Mouse (Mus musculus): Measurements from ENCODE around the gene Mlx. TPM values are rescaled to one million over a fixed set of nuclear protein-coding genes. Genes with fewer than 3 reads are reported as not detected.

Mlx gene
- 92.9 and 100 TPM in 2 replicates for polyA plus RNA-seq (2014; fragmentation: Nextera tagmentation; extraction: Ambion mirVana)

GRCm38 (mm10) chr11:101086756-101087681 is at the start of gene Mlx:
Gene Mlx (plus strand): TSS chr11:101087277.
- peaks cover 26% of the 10 kb centered on the region for H3K4me1 ChIP-seq (ENCODE audit: control insufficient read depth, insufficient read depth, low read length)
- H3K9me3 ChIP-seq (ENCODE audit: control insufficient read depth, low read length), result no peaks in the 10 kb centered on the region
- H3K36me3 ChIP-seq (ENCODE audit: control insufficient read depth, insufficient read depth, low read length), result peaks cover 48% of the 10 kb centered on the region
- no peaks in the 10 kb centered on the region for H3K27me3 ChIP-seq (ENCODE audit: control insufficient read depth, insufficient read depth, low read length)
- peak within 1 kb of the TSS; percentile 86 for H3K27ac ChIP-seq (replicated peaks; ENCODE audit: low read depth, low read length)
- DNase-seq, result peak; percentile 96
- H3K9ac ChIP-seq (replicated peaks; ENCODE audit: low read length), result peak within 1 kb of the TSS; percentile 80
- peak within 1 kb of the TSS; percentile 94 for H3K4me2 ChIP-seq (ENCODE audit: low read length)
- 1% methylated on average over 52 of the region's 52 CpGs for WGBS
- ATAC-seq (ENCODE audit: low FRiP score, low TSS enrichment), result peak; percentile 85
- peak within 1 kb of the TSS; percentile 69 for H3K4me3 ChIP-seq (replicated peaks; ENCODE audit: low read depth, low read length)

- Histone ChIP-seq H3K36me3 (ENCODE audit: control insufficient read depth, insufficient read depth, low read length) (peaks cover 96% of the 10 kb centered on the region), H3K4me1 (ENCODE audit: control insufficient read depth, insufficient read depth, low read length) (no peaks in the 10 kb centered on the region), H3K4me3 (replicated peaks; ENCODE audit: low read depth, low read length) (no peak overlapping the region), H3K27ac (replicated peaks; ENCODE audit: low read depth, low read length) (no peak overlapping the region), H3K9ac (replicated peaks; ENCODE audit: low read length) (no peak overlapping the region), H3K4me2 (ENCODE audit: low read length) (no peak overlapping the region), H3K9me3 (ENCODE audit: control insufficient read depth, low read length) (no peaks in the 10 kb centered on the region), H3K27me3 (ENCODE audit: control insufficient read depth, insufficient read depth, low read length) (no peaks in the 10 kb centered on the region)
- 80% methylated on average over 10 of the region's 10 CpGs for WGBS
- no peak for ATAC-seq (ENCODE audit: low FRiP score, low TSS enrichment)
- DNase-seq, result no peak
These were observed 49.3 kb upstream of the Mlx start for GRCm38 (mm10) chr11:101037795-101038194.

GRCm38 (mm10) chr11:101045826-101046225 is 41.3 kb upstream of the Mlx start:
- H3K4me1 ChIP-seq (ENCODE audit: control insufficient read depth, insufficient read depth, low read length), result no peaks in the 10 kb centered on the region
- ATAC-seq (ENCODE audit: low FRiP score, low TSS enrichment) (no peak), DNase-seq (no peak)
- H3K4me3 ChIP-seq (replicated peaks; ENCODE audit: low read depth, low read length), result no peak overlapping the region
- no peak overlapping the region for H3K9ac ChIP-seq (replicated peaks; ENCODE audit: low read length)
- H3K4me2 ChIP-seq (ENCODE audit: low read length), result no peak overlapping the region
- WGBS, result 92% methylated on average over 4 of the region's 4 CpGs
- no peak overlapping the region for H3K27ac ChIP-seq (replicated peaks; ENCODE audit: low read depth, low read length)
- H3K9me3 ChIP-seq (ENCODE audit: control insufficient read depth, low read length), result no peaks in the 10 kb centered on the region
- H3K36me3 ChIP-seq (ENCODE audit: control insufficient read depth, insufficient read depth, low read length), result peaks cover 98% of the 10 kb centered on the region
- no peaks in the 10 kb centered on the region for H3K27me3 ChIP-seq (ENCODE audit: control insufficient read depth, insufficient read depth, low read length)

GRCm38 (mm10) chr11:101046440-101046839 is 40.6 kb upstream of the Mlx start:
- WGBS, result 76% methylated on average over 9 of the region's 9 CpGs
- H3K4me3 ChIP-seq (replicated peaks; ENCODE audit: low read depth, low read length), result no peak overlapping the region
- ATAC-seq (ENCODE audit: low FRiP score, low TSS enrichment) (no peak), DNase-seq (no peak)
- peaks cover 99% of the 10 kb centered on the region for H3K36me3 ChIP-seq (ENCODE audit: control insufficient read depth, insufficient read depth, low read length)
- H3K4me1 ChIP-seq (ENCODE audit: control insufficient read depth, insufficient read depth, low read length), result no peaks in the 10 kb centered on the region
- no peak overlapping the region for H3K4me2 ChIP-seq (ENCODE audit: low read length)
- H3K9ac ChIP-seq (replicated peaks; ENCODE audit: low read length), result no peak overlapping the region
- H3K9me3 ChIP-seq (ENCODE audit: control insufficient read depth, low read length), result no peaks in the 10 kb centered on the region
- no peaks in the 10 kb centered on the region for H3K27me3 ChIP-seq (ENCODE audit: control insufficient read depth, insufficient read depth, low read length)
- no peak overlapping the region for H3K27ac ChIP-seq (replicated peaks; ENCODE audit: low read depth, low read length)

- Histone ChIP-seq H3K36me3 (ENCODE audit: control insufficient read depth, insufficient read depth, low read length) (peaks cover 99% of the 10 kb centered on the region), H3K9ac (replicated peaks; ENCODE audit: low read length) (no peak overlapping the region), H3K27ac (replicated peaks; ENCODE audit: low read depth, low read length) (no peak overlapping the region), H3K4me3 (replicated peaks; ENCODE audit: low read depth, low read length) (no peak overlapping the region), H3K4me2 (ENCODE audit: low read length) (no peak overlapping the region), H3K4me1 (ENCODE audit: control insufficient read depth, insufficient read depth, low read length) (no peaks in the 10 kb centered on the region), H3K27me3 (ENCODE audit: control insufficient read depth, insufficient read depth, low read length) (no peaks in the 10 kb centered on the region), H3K9me3 (ENCODE audit: control insufficient read depth, low read length) (no peaks in the 10 kb centered on the region)
- ATAC-seq (ENCODE audit: low FRiP score, low TSS enrichment) (no peak), DNase-seq (no peak)
- 84% methylated on average over 3 of the region's 3 CpGs for WGBS
These were observed 39.6 kb upstream of the Mlx start for GRCm38 (mm10) chr11:101047502-101047901.

- H3K9ac ChIP-seq (replicated peaks; ENCODE audit: low read length), result no peak overlapping the region
- H3K4me3 ChIP-seq (replicated peaks; ENCODE audit: low read depth, low read length), result no peak overlapping the region
- 94% methylated on average over 9 of the region's 9 CpGs for WGBS
- no peaks in the 10 kb centered on the region for H3K27me3 ChIP-seq (ENCODE audit: control insufficient read depth, insufficient read depth, low read length)
- H3K27ac ChIP-seq (replicated peaks; ENCODE audit: low read depth, low read length), result no peak overlapping the region
- H3K4me2 ChIP-seq (ENCODE audit: low read length), result no peak overlapping the region
- ATAC-seq (ENCODE audit: low FRiP score, low TSS enrichment) (no peak), DNase-seq (no peak)
- no peaks in the 10 kb centered on the region for H3K9me3 ChIP-seq (ENCODE audit: control insufficient read depth, low read length)
- no peaks in the 10 kb centered on the region for H3K4me1 ChIP-seq (ENCODE audit: control insufficient read depth, insufficient read depth, low read length)
- peaks cover 97% of the 10 kb centered on the region for H3K36me3 ChIP-seq (ENCODE audit: control insufficient read depth, insufficient read depth, low read length)
These were observed 36.7 kb upstream of the Mlx start for GRCm38 (mm10) chr11:101050359-101050758.

GRCm38 (mm10) chr11:101051051-101051493 is 36.0 kb upstream of the Mlx start:
- H3K36me3 ChIP-seq (ENCODE audit: control insufficient read depth, insufficient read depth, low read length), result peaks cover 97% of the 10 kb centered on the region
- H3K4me1 ChIP-seq (ENCODE audit: control insufficient read depth, insufficient read depth, low read length), result no peaks in the 10 kb centered on the region
- ATAC-seq (ENCODE audit: low FRiP score, low TSS enrichment), result no peak
- H3K9ac ChIP-seq (replicated peaks; ENCODE audit: low read length), result no peak overlapping the region
- no peaks in the 10 kb centered on the region for H3K27me3 ChIP-seq (ENCODE audit: control insufficient read depth, insufficient read depth, low read length)
- DNase-seq, result no peak
- WGBS, result 88% methylated on average over 6 of the region's 6 CpGs
- H3K27ac ChIP-seq (replicated peaks; ENCODE audit: low read depth, low read length), result no peak overlapping the region
- no peak overlapping the region for H3K4me2 ChIP-seq (ENCODE audit: low read length)
- no peak overlapping the region for H3K4me3 ChIP-seq (replicated peaks; ENCODE audit: low read depth, low read length)
- H3K9me3 ChIP-seq (ENCODE audit: control insufficient read depth, low read length), result no peaks in the 10 kb centered on the region

GRCm38 (mm10) chr11:101051617-101052016 is 35.5 kb upstream of the Mlx start:
- no peak overlapping the region for H3K4me2 ChIP-seq (ENCODE audit: low read length)
- no peaks in the 10 kb centered on the region for H3K27me3 ChIP-seq (ENCODE audit: control insufficient read depth, insufficient read depth, low read length)
- WGBS, result 84% methylated on average over 8 of the region's 8 CpGs
- H3K9me3 ChIP-seq (ENCODE audit: control insufficient read depth, low read length), result no peaks in the 10 kb centered on the region
- H3K4me3 ChIP-seq (replicated peaks; ENCODE audit: low read depth, low read length), result no peak overlapping the region
- peaks cover 97% of the 10 kb centered on the region for H3K36me3 ChIP-seq (ENCODE audit: control insufficient read depth, insufficient read depth, low read length)
- ATAC-seq (ENCODE audit: low FRiP score, low TSS enrichment) (no peak), DNase-seq (no peak)
- H3K27ac ChIP-seq (replicated peaks; ENCODE audit: low read depth, low read length), result no peak overlapping the region
- H3K9ac ChIP-seq (replicated peaks; ENCODE audit: low read length), result no peak overlapping the region
- no peaks in the 10 kb centered on the region for H3K4me1 ChIP-seq (ENCODE audit: control insufficient read depth, insufficient read depth, low read length)

Measured in midbrain, embryonic 14.5 days (tissue).